Mouse (Mus musculus) gastrocnemius, postnatal 4 days (tissue): ENCODE data around the gene Endou. TPM values are rescaled to one million over a fixed set of nuclear protein-coding genes. Genes with fewer than 3 reads are reported as not detected.

Experiments used
- DNase-seq, 2 experiments: peaks; one replicate each; pipeline ENCODE4 v3.0.0; 2021 to 2022; ENCODE audit warnings: low spot score in 2 of 2, mixed read lengths in 2 of 2
- total RNA-seq, 2 experiments: library from RNA; stranded (reverse); gene quantifications; 2 replicates each; pipeline ENCODE4 v1.2.3; 2021

Endou gene
- total RNA-seq, 2 experiments from 2014 or later: 0.74 to 0.86 TPM

GRCm38 (mm10) chr15:97755361-97755760 lies 24.2 kb upstream of the Endou start:
- no peak for DNase-seq

- no peak for DNase-seq
These were observed 23.3 kb upstream of the Endou start for GRCm38 (mm10) chr15:97754476-97754875.

GRCm38 (mm10) chr15:97752491-97752890 lies 21.4 kb upstream of the Endou start:
- DNase-seq: no peak

- DNase-seq: no peak
These were observed 20.5 kb upstream of the Endou start for GRCm38 (mm10) chr15:97751676-97752075.

GRCm38 (mm10) chr15:97750697-97751096 lies 19.6 kb upstream of the Endou start:
- DNase-seq: peak in 1 of 2 experiments; percentile 77

GRCm38 (mm10) chr15:97749841-97750240 lies 18.7 kb upstream of the Endou start:
- DNase-seq: no peak

- DNase-seq: no peak
These were observed 18.3 kb upstream of the Endou start for GRCm38 (mm10) chr15:97749397-97749796.

- DNase-seq: no peak
These were observed 17.8 kb upstream of the Endou start for GRCm38 (mm10) chr15:97748964-97749363.

- DNase-seq: no peak
These were observed 17.2 kb upstream of the Endou start for GRCm38 (mm10) chr15:97748309-97748708.

GRCm38 (mm10) chr15:97747486-97747885 lies 16.3 kb upstream of the Endou start:
- no peak for DNase-seq

- no peak for DNase-seq
These were observed 15.6 kb upstream of the Endou start for GRCm38 (mm10) chr15:97746748-97747147.

GRCm38 (mm10) chr15:97746278-97746677 lies 15.1 kb upstream of the Endou start:
- no peak for DNase-seq

GRCm38 (mm10) chr15:97745331-97745730 lies 14.2 kb upstream of the Endou start:
- peak in 1 of 2 experiments; percentile 39 for DNase-seq

- peak in 1 of 2 experiments; percentile 56 for DNase-seq
These were observed 13.8 kb upstream of the Endou start for GRCm38 (mm10) chr15:97744930-97745329.

GRCm38 (mm10) chr15:97743961-97744525 lies 12.9 kb upstream of the Endou start:
- DNase-seq: no peak

GRCm38 (mm10) chr15:97743210-97743609 lies 12.1 kb upstream of the Endou start:
- DNase-seq: no peak

GRCm38 (mm10) chr15:97742600-97742999 lies 11.5 kb upstream of the Endou start:
- no peak for DNase-seq

GRCm38 (mm10) chr15:97742074-97742473 lies 10.9 kb upstream of the Endou start:
- DNase-seq: no peak

- DNase-seq: no peak
These were observed 10.5 kb upstream of the Endou start for GRCm38 (mm10) chr15:97741662-97742061.

- DNase-seq: no peak
These were observed 9.2 kb upstream of the Endou start for GRCm38 (mm10) chr15:97740283-97740732.

- no peak for DNase-seq
These were observed 7.8 kb upstream of the Endou start for GRCm38 (mm10) chr15:97738923-97739322.

- DNase-seq: no peak
These were observed 849 bp upstream of the Endou start for GRCm38 (mm10) chr15:97731988-97732387.

GRCm38 (mm10) chr15:97730365-97730764 lies 774 bp downstream of the Endou start:
- no peak for DNase-seq
